Mouse (Mus musculus): Measurements from ENCODE around the gene Rpp14.

- TF ChIP-seq POLR2A (IDR thresholded peaks at IDR 0.05; ENCODE audit: insufficient read depth, low read length) = no peak
- no peak for TF ChIP-seq EP300 (IDR thresholded peaks at IDR 0.05; ENCODE audit: insufficient read depth, low read depth, low read length)
Measured at GRCm38 (mm10) chr14:8044330-8044729, 35.8 kb upstream of the Rpp14 start.

All from ES-Bruce4 (cell line).